Mouse (Mus musculus): ENCODE measurements around the gene Lrat. TPM values are rescaled to one million over a fixed set of nuclear protein-coding genes. Genes with fewer than 3 reads are reported as not detected.
A peak's percentile ranks its signal among the peaks of the same experiment; 100 is the strongest.

Lrat gene
- total and polyA plus RNA-seq, 2 experiments from 2014 or later: 0.27 to 0.82 TPM

- Histone ChIP-seq H3K4me1 (ENCODE audit: insufficient read depth, low read length) (no peaks in the 10 kb centered on the region), H3K27ac (ENCODE audit: low read depth, low read length) (no peak overlapping the region), H3K9ac (replicated peaks; ENCODE audit: low read length, poor library complexity, severe bottlenecking) (no peak overlapping the region), H3K4me2 (ENCODE audit: low read depth, low read length, poor library complexity, severe bottlenecking) (no peak overlapping the region), H3K4me3 (ENCODE audit: low read depth, low read length) (no peak overlapping the region), H3K36me3 (ENCODE audit: insufficient read depth, low read length) (no peaks in the 10 kb centered on the region), H3K27me3 (ENCODE audit: insufficient read depth, low read length) (no peaks in the 10 kb centered on the region), H3K9me3 (ENCODE audit: low read length) (no peaks in the 10 kb centered on the region)
- ATAC-seq (ENCODE audit: low FRiP score): no peak
- no peak for TF ChIP-seq CTCF (IDR thresholded peaks at IDR 0.05)
- 89% methylated on average over 2 of the region's 2 CpGs for WGBS
- no peak for DNase-seq (ENCODE audit: low spot score)
Observed at GRCm38 (mm10) chr3:82927917-82928316, 24.1 kb upstream of the Lrat start.

- no peak overlapping the region for H3K9ac ChIP-seq (replicated peaks; ENCODE audit: low read length, poor library complexity, severe bottlenecking)
- ATAC-seq (ENCODE audit: low FRiP score): no peak
- H3K27me3 ChIP-seq (ENCODE audit: insufficient read depth, low read length): no peaks in the 10 kb centered on the region
- H3K9me3 ChIP-seq (ENCODE audit: low read length): no peaks in the 10 kb centered on the region
- DNase-seq (ENCODE audit: low spot score): no peak
- H3K36me3 ChIP-seq (ENCODE audit: insufficient read depth, low read length): no peaks in the 10 kb centered on the region
- H3K4me1 ChIP-seq (ENCODE audit: insufficient read depth, low read length): no peaks in the 10 kb centered on the region
- TF ChIP-seq CTCF (IDR thresholded peaks at IDR 0.05): no peak
- no peak overlapping the region for H3K27ac ChIP-seq (ENCODE audit: low read depth, low read length)
- 24% methylated on average over 1 of the region's 1 CpGs for WGBS
- no peak overlapping the region for H3K4me3 ChIP-seq (ENCODE audit: low read depth, low read length)
- no peak overlapping the region for H3K4me2 ChIP-seq (ENCODE audit: low read depth, low read length, poor library complexity, severe bottlenecking)
Observed at GRCm38 (mm10) chr3:82915632-82916031, 11.9 kb upstream of the Lrat start.

DNA sequence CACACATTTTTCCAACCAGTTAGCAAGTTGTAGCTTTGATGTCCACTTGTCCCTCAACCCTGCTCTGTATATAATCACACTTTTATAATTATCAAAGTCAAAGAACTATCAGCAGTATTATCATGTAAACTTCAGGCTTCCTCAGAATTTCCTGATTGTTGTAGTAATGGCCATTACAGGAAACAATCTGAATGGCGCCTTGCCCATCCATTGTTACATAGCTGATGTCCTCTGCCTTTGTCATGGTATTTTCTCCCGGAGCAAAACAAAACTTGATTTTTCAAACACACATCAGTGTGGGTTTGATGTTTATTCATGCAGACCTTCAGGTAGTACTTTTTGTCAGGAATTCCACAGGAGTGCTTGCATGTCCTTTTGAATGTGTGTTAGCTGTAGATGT, 4.9 kb upstream of the Lrat start:
- Histone ChIP-seq H3K27me3 (ENCODE audit: insufficient read depth, low read length) (peaks cover 10% of the 10 kb centered on the region; the same call in 1 of the 2 replicates), H3K4me1 (ENCODE audit: insufficient read depth, low read length) (peaks cover 1% of the 10 kb centered on the region; the same call in 1 of the 2 replicates), H3K4me3 (ENCODE audit: low read depth, low read length) (no peak overlapping the region), H3K27ac (ENCODE audit: low read depth, low read length) (no peak overlapping the region), H3K9ac (replicated peaks; ENCODE audit: low read length, poor library complexity, severe bottlenecking) (no peak overlapping the region), H3K4me2 (ENCODE audit: low read depth, low read length, poor library complexity, severe bottlenecking) (no peak overlapping the region), H3K9me3 (ENCODE audit: low read length) (no peaks in the 10 kb centered on the region), H3K36me3 (ENCODE audit: insufficient read depth, low read length) (no peaks in the 10 kb centered on the region)
- no peak for DNase-seq (ENCODE audit: low spot score)
- no peak for TF ChIP-seq CTCF (IDR thresholded peaks at IDR 0.05)
- WGBS: 83% methylated on average over 2 of the region's 2 CpGs
- ATAC-seq (ENCODE audit: low FRiP score): no peak

DNA sequence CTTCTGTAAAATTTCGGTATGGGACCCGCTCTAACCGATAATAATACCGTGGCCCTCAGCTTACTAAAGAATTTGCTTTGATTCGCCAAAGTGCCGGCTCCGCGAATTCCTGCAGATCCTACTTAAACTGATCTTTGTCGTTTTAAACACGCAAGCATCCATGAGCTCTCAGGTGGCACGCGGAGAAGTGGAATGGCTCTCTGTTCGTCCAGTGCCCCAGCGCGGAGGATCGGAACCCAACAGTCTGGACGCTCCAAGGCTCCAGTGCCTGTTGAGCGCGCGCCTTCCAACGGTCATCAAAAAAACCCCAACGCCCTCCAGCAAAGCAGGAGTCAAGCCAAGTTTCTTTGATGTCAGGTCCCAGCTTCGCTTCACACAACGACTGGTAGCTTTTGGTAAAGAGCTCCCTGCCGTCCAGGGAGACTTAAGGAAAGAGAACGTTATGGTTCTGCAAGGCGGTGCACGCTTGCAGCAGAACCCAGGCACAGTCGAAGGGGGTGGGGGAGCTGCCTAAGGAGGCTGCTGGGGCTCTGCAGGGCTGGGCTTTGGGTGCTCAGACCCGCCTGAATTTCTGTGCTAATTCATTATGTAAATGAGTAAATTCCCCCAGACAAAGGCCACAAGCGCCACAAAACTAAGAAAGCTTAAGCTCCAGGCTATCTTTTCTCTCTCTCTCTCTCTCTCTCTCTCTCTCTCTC, 587 bp upstream of the Lrat start:
- H3K9ac ChIP-seq (replicated peaks; ENCODE audit: low read length, poor library complexity, severe bottlenecking): peak overlapping the region; percentile 44
- DNase-seq (ENCODE audit: low spot score) (peak; percentile 2), ATAC-seq (ENCODE audit: low FRiP score) (no peak)
- under 1% methylated on average over 31 of the region's 31 CpGs for WGBS
- peaks cover 18% of the 10 kb centered on the region; the same call in 1 of the 2 replicates for H3K27me3 ChIP-seq (ENCODE audit: insufficient read depth, low read length)
- no peaks in the 10 kb centered on the region for H3K36me3 ChIP-seq (ENCODE audit: insufficient read depth, low read length)
- peaks cover 5% of the 10 kb centered on the region; the same call in 1 of the 2 replicates for H3K4me1 ChIP-seq (ENCODE audit: insufficient read depth, low read length)
- H3K4me3 ChIP-seq (ENCODE audit: low read depth, low read length): peak overlapping the region; percentile 53
- H3K4me2 ChIP-seq (ENCODE audit: low read depth, low read length, poor library complexity, severe bottlenecking): peak overlapping the region; percentile 98
- TF ChIP-seq CTCF (IDR thresholded peaks at IDR 0.05): no peak
- no peaks in the 10 kb centered on the region for H3K9me3 ChIP-seq (ENCODE audit: low read length)
- no peak overlapping the region for H3K27ac ChIP-seq (ENCODE audit: low read depth, low read length)

DNA sequence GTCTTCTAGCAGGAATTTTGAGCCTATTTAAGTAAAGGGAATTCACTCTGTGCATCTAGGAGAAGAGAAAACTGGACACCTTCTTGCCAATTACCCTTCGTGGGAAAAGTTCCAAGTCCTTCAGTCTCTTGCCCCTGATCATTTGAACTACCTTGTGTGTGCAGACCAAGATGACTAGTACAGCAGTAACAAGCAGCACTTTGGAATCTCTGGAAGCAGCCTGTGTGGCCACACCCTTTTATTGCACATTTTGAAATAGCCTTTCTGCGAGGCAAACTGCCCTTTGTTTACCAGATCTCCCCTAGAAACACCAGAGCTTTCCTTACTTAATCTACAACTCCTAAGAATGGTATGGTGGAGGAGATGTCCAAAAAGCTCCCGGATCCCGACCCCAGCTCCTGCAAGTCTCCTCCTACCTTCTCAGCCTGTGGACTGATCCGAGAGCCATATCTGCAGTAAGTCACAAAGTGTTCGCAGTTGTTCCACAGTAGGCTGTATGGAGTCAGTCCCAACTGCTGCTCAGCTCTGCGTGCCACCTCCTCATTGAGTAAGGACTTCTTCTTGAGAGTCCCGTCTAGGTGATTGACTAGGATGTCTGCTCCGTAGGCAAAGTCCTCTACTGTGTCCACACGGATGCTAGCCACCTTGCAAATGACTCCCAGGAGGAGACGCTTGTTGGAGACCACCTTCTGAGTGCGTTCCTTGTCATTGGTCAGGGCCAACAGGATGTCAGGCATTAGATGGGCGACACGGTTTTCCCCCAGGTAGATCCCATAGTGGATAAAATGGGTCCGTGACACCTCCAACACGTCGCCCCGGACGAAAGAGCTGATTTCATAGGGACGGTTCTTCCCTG, 788 bp downstream of the Lrat start:
- Histone ChIP-seq H3K4me2 (ENCODE audit: low read depth, low read length, poor library complexity, severe bottlenecking) (peak overlapping the region; percentile 98), H3K4me1 (ENCODE audit: insufficient read depth, low read length) (peaks cover 5% of the 10 kb centered on the region; the same call in 1 of the 2 replicates), H3K9ac (replicated peaks; ENCODE audit: low read length, poor library complexity, severe bottlenecking) (0 out of 2 replicates have a peak overlapping the region, but pooled peaks have one; percentile 44), H3K4me3 (ENCODE audit: low read depth, low read length) (peak overlapping the region; percentile 53), H3K27me3 (ENCODE audit: insufficient read depth, low read length) (peaks cover 18% of the 10 kb centered on the region; the same call in 1 of the 2 replicates), H3K36me3 (ENCODE audit: insufficient read depth, low read length) (no peaks in the 10 kb centered on the region), H3K27ac (ENCODE audit: low read depth, low read length) (no peak overlapping the region), H3K9me3 (ENCODE audit: low read length) (no peaks in the 10 kb centered on the region)
- 24% methylated on average over 20 of the region's 20 CpGs for WGBS
- ATAC-seq (ENCODE audit: low FRiP score): no peak
- no peak for TF ChIP-seq CTCF (IDR thresholded peaks at IDR 0.05)
- DNase-seq (ENCODE audit: low spot score): no peak

- Histone ChIP-seq H3K4me1 (ENCODE audit: insufficient read depth, low read length) (no peaks in the 10 kb centered on the region), H3K36me3 (ENCODE audit: insufficient read depth, low read length) (no peaks in the 10 kb centered on the region), H3K27ac (ENCODE audit: low read depth, low read length) (no peak overlapping the region), H3K4me3 (ENCODE audit: low read depth, low read length) (no peak overlapping the region), H3K9me3 (ENCODE audit: low read length) (no peaks in the 10 kb centered on the region), H3K27me3 (ENCODE audit: insufficient read depth, low read length) (no peaks in the 10 kb centered on the region), H3K9ac (replicated peaks; ENCODE audit: low read length, poor library complexity, severe bottlenecking) (no peak overlapping the region), H3K4me2 (ENCODE audit: low read depth, low read length, poor library complexity, severe bottlenecking) (no peak overlapping the region)
- DNase-seq (ENCODE audit: low spot score) (no peak), ATAC-seq (ENCODE audit: low FRiP score) (no peak)
- TF ChIP-seq CTCF (IDR thresholded peaks at IDR 0.05): no peak
- WGBS: 23% methylated on average over 2 of the region's 2 CpGs
Observed at GRCm38 (mm10) chr3:82888842-82889241, 14.9 kb downstream of the Lrat start.
